Mouse (Mus musculus) limb, embryonic 15.5 days (tissue): ENCODE results near the gene Ints5. TPM values are rescaled to one million over a fixed set of nuclear protein-coding genes. Genes with fewer than 3 reads are reported as not detected.
"Not testable (repeated sequence)": the region's sequence is repeated elsewhere in the genome, so short reads cannot be mapped to it uniquely, and the experiment has no call there.

Experiments used
- ATAC-seq: fragments of 200-750 bp; cut with Nextera tagmentation; 2 replicates; pipeline ENCODE4 v1.8.0; 2017; ENCODE audit warnings: low read depth, moderate TSS enrichment; ENCODE audit not compliant: insufficient number of reproducible peaks, low FRiP score, low TSS enrichment
- H3K27ac ChIP-seq: fragments of 300-500 bp; sonication (generic); 2 replicates; pipeline ENCODE4 v1.5.1; 2015; ENCODE audit warnings: moderate library complexity, mild to moderate bottlenecking, inconsistent platforms
- H3K27me3 ChIP-seq: fragments of 300-500 bp; sonication (generic); 2 replicates; pipeline ENCODE4 v1.6.1; 2015; ENCODE audit warnings: inconsistent platforms
- H3K36me3 ChIP-seq: fragments of 300-500 bp; sonication (generic); 2 replicates; pipeline ENCODE4 v1.6.1; 2015; ENCODE audit warnings: inconsistent platforms
- H3K4me1 ChIP-seq: fragments of 300-500 bp; sonication (generic); 2 replicates; pipeline ENCODE4 v1.6.1; 2015; ENCODE audit warnings: inconsistent platforms
- H3K4me2 ChIP-seq: fragments of 300-500 bp; sonication (generic); 2 replicates; pipeline ENCODE4 v1.6.1; 2015; ENCODE audit warnings: mild to moderate bottlenecking, inconsistent platforms
- H3K4me3 ChIP-seq: fragments of 300-500 bp; sonication (generic); 2 replicates; pipeline ENCODE4 v1.5.1; 2015; ENCODE audit warnings: mild to moderate bottlenecking, inconsistent platforms
- H3K9ac ChIP-seq: fragments of 300-500 bp; sonication (generic); 2 replicates; pipeline ENCODE4 v1.6.1; 2015; ENCODE audit warnings: inconsistent platforms
- H3K9me3 ChIP-seq: fragments of 300-500 bp; sonication (generic); 2 replicates; pipeline ENCODE4 v1.6.1; 2016; ENCODE audit warnings: inconsistent platforms
- WGBS: fragments of 180-500 bp; shearing (Covaris S2); methylation state at CpG from one replicate; pipeline ENCODE4 v1.1.7; 2015; 5-methylcytosine and 5-hydroxymethylcytosine counted together
- polyA plus RNA-seq: library from polyadenylated mRNA; unstranded; fragments of >200 nt; fragmentation: Nextera tagmentation; extraction: Ambion mirVana; gene quantifications from 2 replicates; pipeline ENCODE4 v1.2.1, GENCODE M21; 2015

Ints5 gene
- polyA plus RNA-seq, 1 experiment from 2014 or later: 42.0 TPM

DNA sequence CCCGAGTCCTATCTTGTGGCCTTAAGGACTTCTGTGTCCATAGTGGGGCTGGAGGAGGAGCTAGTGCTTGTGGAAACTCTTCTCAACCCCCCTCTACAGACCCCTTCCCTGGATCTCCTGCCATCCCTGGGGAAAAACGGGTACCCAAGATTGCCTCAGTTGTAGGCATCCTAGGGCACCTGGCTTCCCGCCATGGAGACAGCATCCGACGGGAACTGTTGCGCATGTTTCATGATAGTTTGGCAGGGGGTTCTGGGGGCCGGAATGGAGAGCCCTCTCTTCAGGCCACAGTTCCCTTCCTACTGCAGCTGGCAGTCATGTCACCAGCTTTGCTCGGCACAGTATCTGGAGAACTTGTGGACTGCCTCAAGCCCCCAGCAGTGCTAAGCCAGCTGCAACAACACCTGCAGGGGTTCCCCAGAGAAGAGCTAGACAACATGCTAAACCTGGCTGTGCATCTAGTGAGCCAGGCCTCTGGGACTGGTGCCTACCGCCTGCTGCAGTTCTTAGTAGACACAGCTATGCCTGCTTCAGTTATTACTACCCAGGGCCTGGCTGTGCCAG is 2.7 kb downstream of the Ints5 start:
- H3K4me1 ChIP-seq: peaks cover 39% of the 10 kb centered on the region
- no peaks in the 10 kb centered on the region for H3K27me3 ChIP-seq
- no peak overlapping the region for H3K4me2 ChIP-seq
- ATAC-seq: no peak
- H3K36me3 ChIP-seq: peaks cover 30% of the 10 kb centered on the region
- H3K4me3 ChIP-seq: no peak overlapping the region
- no peak overlapping the region for H3K9ac ChIP-seq
- 85% methylated on average over 9 of the region's 9 CpGs for WGBS
- no peak overlapping the region for H3K27ac ChIP-seq
- H3K9me3 ChIP-seq: no peaks in the 10 kb centered on the region

DNA sequence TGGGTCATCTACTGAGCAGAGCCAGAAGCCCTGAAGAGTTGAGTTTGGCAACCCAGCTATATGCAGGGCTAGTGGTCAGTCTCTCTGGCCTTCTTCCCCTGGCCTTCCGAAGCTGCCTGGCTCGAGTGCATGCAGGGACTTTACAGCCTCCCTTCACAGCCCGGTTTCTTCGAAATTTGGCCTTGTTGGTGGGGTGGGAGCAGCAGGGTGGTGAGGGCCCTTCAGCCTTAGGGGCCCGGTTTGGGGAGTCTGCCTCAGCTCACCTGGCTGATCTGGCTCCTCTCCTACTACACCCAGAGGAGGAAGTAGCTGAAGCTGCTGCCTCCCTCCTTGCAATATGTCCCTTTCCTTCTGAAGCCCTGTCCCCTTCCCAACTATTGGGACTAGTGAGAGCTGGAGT is 3.4 kb downstream of the Ints5 start:
- 74% methylated on average over 5 of the region's 5 CpGs for WGBS
- not testable (repeated sequence) for H3K4me2 ChIP-seq, H3K27ac ChIP-seq, H3K9me3 ChIP-seq, H3K4me3 ChIP-seq, H3K27me3 ChIP-seq, ATAC-seq, H3K9ac ChIP-seq
- peaks cover 39% of the 10 kb centered on the region for H3K4me1 ChIP-seq
- H3K36me3 ChIP-seq: peaks cover 23% of the 10 kb centered on the region

DNA sequence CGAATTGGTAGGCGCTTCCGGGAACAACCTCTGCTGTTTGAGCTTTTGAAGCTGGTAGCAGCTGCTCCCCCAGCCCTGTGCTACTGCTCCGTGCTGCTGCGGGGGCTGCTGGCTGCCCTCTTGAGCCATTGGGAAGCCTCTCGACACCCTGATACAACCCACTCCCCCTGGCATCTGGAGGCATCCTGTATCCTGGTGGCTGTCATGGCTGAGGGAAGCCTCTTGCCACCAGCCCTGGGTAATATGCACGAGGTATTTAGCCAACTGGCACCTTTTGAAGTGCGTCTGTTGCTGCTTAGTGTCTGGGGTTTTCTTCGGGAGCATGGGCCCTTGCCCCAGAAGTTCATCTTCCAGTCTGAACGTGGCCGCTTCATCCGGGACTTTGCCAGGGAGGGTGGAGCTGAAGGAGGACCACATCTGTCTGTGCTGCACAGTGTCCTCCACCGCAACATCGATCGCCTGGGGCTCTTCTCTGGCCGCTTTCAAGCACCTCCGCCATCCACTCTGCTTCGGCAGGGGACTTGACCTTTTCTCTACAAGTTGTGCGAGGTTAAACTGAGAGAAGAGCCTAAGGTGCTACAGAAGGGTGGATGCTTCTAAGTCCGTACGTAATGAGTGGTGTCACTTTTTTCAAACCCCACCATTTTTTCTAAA is 4.5 kb downstream of the Ints5 start:
- WGBS: 15% methylated on average over 21 of the region's 21 CpGs
- peak overlapping the region; percentile 64 for H3K4me2 ChIP-seq

DNA sequence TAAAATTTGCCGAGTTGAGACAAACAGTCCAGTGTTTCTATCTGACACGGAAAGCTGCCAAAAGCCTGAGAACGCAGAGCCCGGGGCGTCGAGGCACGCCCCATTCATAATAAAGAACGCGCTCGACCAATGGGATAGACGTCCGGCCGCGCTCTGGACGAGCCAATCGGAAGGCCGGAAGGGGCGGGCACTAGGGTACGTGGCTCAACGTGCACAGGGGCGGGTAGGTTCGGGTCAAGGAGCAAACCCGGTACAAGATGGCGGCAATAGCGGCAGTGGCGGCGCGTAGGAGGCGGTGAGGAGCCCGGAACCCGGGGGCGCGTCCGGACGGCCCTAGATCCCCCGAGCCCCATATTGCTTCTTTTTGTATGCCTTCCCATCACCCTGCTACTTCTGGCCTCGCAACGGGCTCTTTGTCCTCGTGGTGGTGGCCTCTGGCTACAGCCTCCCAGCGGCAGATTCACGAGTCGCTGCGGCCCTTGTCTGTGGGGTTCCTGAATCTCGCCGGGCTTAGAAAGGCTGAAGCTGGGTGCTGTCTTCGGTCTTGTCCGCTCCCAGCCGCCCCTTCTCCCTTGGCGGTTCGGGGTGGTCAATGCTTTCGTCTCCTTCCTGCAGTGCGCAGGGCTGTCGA is 5.2 kb downstream of the Ints5 start, which contains the start of gene Ganab:
Gene Ganab, plus strand, starts transcription at position 207 of the 631 bp plus-strand sequence.
- Histone ChIP-seq H3K9me3 (no peaks in the 10 kb centered on the region), H3K4me2 (peak within 1 kb of the TSS; percentile 64), H3K9ac (peak within 1 kb of the TSS; percentile 93), H3K4me1 (peaks cover 37% of the 10 kb centered on the region), H3K27ac (peak within 1 kb of the TSS; percentile 91), H3K27me3 (no peaks in the 10 kb centered on the region), H3K36me3 (peaks cover 33% of the 10 kb centered on the region), H3K4me3 (peak within 1 kb of the TSS; percentile 91)
- ATAC-seq: peak; percentile 98
- under 1% methylated on average over 53 of the region's 53 CpGs for WGBS

More for the DNA sequence above, 4.5 kb downstream of the Ints5 start:
- Histone ChIP-seq H3K9ac (peak overlapping the region; percentile 33), H3K27ac (peak overlapping the region; percentile 91), H3K4me3 (peak overlapping the region; percentile 91), H3K4me1 (peaks cover 39% of the 10 kb centered on the region), H3K36me3 (peaks cover 28% of the 10 kb centered on the region)
- ATAC-seq, H3K9me3 ChIP-seq, H3K27me3 ChIP-seq: not testable (repeated sequence)

DNA sequence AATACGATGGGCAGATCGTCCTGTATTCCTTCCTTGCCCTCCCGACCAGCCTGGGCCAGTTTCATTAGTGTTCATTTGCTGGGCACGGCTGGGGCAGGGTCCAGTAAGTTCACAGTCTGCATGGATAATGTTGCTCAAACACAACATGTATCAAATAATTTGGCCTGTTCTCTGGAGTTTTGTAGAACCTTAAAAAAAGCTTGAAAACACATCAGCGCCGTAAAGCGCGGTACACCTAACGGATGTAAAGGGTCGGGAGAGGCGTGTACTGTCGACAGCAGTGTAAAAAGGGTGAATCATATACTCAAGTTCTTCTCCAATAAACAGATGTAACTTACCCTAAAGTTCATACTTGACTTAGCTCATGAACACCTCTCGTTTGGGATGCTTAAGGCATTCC is 5.8 kb downstream of the Ints5 start:
- Histone ChIP-seq H3K9ac (peak overlapping the region; percentile 93), H3K4me3 (peak overlapping the region; percentile 91), H3K36me3 (peaks cover 39% of the 10 kb centered on the region), H3K27ac (peak overlapping the region; percentile 88), H3K9me3 (no peaks in the 10 kb centered on the region), H3K27me3 (no peaks in the 10 kb centered on the region), H3K4me2 (peak overlapping the region; percentile 64), H3K4me1 (peaks cover 34% of the 10 kb centered on the region)
- ATAC-seq: no peak
- 6% methylated on average over 13 of the region's 13 CpGs for WGBS

DNA sequence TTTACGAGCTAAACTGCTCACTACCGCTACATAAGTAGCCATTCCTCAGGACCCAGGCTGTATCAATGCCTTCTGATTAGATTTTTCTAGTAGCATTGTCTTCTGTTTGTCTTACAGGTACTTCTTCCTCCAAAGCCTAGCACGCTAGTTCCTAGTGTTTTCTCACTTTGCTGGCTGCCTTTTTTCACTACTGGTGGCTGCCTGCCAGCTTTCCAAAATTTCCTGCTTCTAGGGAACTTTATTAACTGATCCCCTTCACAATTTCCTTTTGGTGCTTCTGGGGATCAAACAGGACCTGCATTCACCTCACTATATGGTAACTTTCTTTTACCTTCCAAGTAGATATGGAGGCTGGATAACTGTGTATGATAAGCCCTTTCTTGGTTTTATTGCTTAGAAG is 6.3 kb downstream of the Ints5 start:
- Histone ChIP-seq H3K36me3 (peaks cover 43% of the 10 kb centered on the region), H3K27me3 (no peaks in the 10 kb centered on the region), H3K4me2 (peak overlapping the region; percentile 64), H3K9ac (peak overlapping the region; percentile 93; the same call in 1 of the 2 replicates), H3K27ac (no peak overlapping the region), H3K9me3 (no peaks in the 10 kb centered on the region), H3K4me3 (peak overlapping the region; percentile 91), H3K4me1 (peaks cover 30% of the 10 kb centered on the region)
- no peak for ATAC-seq
- 29% methylated on average over 3 of the region's 3 CpGs for WGBS

DNA sequence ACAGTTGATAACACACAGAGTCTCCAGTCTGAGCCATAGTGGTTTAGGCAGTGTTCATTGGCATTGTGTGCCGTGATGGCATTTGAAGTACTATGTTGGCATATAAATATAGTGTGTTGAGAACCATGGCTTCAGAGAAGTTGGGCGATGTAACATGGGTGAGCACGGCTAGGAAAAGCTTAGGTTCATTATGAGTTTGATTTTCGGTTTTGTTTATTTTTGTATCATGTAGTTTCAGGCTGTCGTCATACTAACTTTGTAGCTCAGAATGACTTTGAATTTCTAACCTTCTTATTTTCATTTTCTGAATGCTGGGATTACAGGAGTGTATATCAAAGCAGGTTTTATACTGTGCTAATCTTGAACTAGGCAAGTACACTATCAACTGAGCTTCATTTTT is 10.6 kb downstream of the Ints5 start:
- peaks cover 8% of the 10 kb centered on the region for H3K4me1 ChIP-seq
- H3K9ac ChIP-seq: no peak overlapping the region
- ATAC-seq: no peak
- no peaks in the 10 kb centered on the region for H3K9me3 ChIP-seq
- 94% methylated on average over 5 of the region's 5 CpGs for WGBS
- no peak overlapping the region for H3K4me3 ChIP-seq
- H3K27ac ChIP-seq: no peak overlapping the region
- no peaks in the 10 kb centered on the region for H3K27me3 ChIP-seq
- H3K36me3 ChIP-seq: peaks cover 62% of the 10 kb centered on the region
- H3K4me2 ChIP-seq: no peak overlapping the region

DNA sequence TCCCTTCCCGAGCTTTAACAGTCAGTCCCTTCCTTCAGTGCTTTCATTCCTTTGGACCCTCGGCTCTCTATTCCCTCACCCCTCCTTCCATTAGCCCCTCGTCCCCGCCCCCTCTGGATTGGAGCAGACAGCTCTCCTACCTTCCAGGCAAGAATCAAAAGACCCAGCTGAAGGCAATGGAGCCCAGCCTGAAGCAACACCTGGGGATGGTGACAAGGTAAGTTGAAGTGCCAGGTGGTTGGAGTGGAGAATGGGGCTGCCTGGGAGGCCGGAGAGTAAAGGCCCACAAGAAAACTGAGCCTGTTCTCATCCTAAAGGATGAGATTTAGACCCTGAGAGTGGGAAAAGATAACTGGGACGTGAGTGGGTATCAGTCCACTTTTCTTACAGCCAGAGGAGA is 15.7 kb downstream of the Ints5 start:
- Histone ChIP-seq H3K4me3 (no peak overlapping the region), H3K4me2 (no peak overlapping the region), H3K27me3 (no peaks in the 10 kb centered on the region), H3K36me3 (peaks cover 95% of the 10 kb centered on the region), H3K4me1 (no peaks in the 10 kb centered on the region), H3K9me3 (no peaks in the 10 kb centered on the region), H3K9ac (no peak overlapping the region), H3K27ac (no peak overlapping the region)
- WGBS: 92% methylated on average over 6 of the region's 6 CpGs
- ATAC-seq: no peak

DNA sequence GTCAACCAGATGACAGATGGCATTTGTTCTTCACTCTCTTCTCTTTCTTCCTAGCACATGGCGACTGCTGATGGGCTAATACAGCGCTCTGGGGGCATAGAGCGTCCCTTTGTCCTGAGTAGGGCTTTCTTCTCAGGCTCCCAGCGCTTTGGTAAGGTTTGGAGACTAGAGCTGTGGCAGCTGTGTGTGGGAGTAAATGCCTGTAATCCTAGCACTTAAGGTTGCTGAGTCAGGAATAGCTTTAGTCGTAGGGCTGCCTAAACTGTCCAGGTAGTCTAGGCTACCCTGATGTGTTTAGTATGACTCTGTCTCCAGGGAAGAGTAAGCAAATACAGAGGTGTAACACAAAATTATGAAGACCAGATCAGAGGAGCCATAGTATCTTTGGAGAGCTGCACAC is 19.0 kb downstream of the Ints5 start:
- Histone ChIP-seq H3K4me2 (no peak overlapping the region), H3K27me3 (no peaks in the 10 kb centered on the region), H3K4me1 (no peaks in the 10 kb centered on the region), H3K4me3 (no peak overlapping the region), H3K9me3 (no peaks in the 10 kb centered on the region), H3K36me3 (peaks cover 100% of the 10 kb centered on the region), H3K9ac (no peak overlapping the region), H3K27ac (no peak overlapping the region)
- ATAC-seq: no peak
- 96% methylated on average over 5 of the region's 5 CpGs for WGBS

DNA sequence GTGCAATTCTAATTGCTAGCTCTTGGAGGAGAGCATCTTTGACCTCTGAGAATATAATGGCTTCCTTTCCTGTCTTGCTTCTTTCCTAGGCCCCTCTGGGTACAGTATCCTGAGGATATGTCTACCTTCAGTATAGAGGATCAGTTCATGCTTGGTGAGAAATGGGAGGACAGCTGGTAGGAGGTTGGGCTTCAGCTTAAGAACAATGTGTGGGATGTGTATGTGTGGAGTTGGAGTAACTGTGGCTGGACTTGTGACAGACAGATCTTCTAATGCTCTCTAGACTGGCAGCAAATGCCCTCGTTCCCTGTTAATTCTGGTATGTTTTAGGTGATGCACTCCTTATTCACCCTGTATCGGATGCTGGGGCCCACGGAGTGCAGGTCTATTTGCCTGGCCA is 21.4 kb downstream of the Ints5 start:
- no peaks in the 10 kb centered on the region for H3K27me3 ChIP-seq
- H3K4me1 ChIP-seq: no peaks in the 10 kb centered on the region
- 92% methylated on average over 3 of the region's 3 CpGs for WGBS
- H3K9ac ChIP-seq: no peak overlapping the region
- no peak overlapping the region for H3K27ac ChIP-seq
- peaks cover 79% of the 10 kb centered on the region for H3K36me3 ChIP-seq
- no peaks in the 10 kb centered on the region for H3K9me3 ChIP-seq
- H3K4me2 ChIP-seq: no peak overlapping the region
- ATAC-seq: no peak
- H3K4me3 ChIP-seq: no peak overlapping the region

DNA sequence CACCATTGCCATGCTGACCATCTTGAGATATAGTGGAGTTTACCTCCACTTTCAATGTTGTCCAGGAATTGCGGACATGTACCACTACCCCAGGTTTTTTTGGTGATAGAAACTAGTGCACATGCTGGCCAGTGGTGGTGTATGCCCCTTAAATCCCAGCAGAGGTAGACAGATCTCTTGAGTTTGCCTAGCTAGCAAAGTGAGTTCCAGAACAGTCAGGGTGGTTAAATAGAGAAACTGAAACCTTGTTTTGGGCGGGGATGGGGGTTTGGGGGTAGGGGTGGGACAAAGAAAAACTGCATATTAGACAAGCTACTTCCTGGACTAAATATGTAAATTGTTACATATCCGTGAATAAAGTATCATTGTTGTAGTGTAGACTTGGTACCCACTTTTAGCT is 26.2 kb downstream of the Ints5 start:
- no peak for ATAC-seq
- H3K4me3 ChIP-seq: no peak overlapping the region
- no peak overlapping the region for H3K9ac ChIP-seq
- no peaks in the 10 kb centered on the region for H3K9me3 ChIP-seq
- H3K4me1 ChIP-seq: peaks cover 13% of the 10 kb centered on the region
- H3K4me2 ChIP-seq: no peak overlapping the region
- H3K27ac ChIP-seq: no peak overlapping the region
- peaks cover 39% of the 10 kb centered on the region for H3K36me3 ChIP-seq
- WGBS: 89% methylated on average over 3 of the region's 3 CpGs
- no peaks in the 10 kb centered on the region for H3K27me3 ChIP-seq

DNA sequence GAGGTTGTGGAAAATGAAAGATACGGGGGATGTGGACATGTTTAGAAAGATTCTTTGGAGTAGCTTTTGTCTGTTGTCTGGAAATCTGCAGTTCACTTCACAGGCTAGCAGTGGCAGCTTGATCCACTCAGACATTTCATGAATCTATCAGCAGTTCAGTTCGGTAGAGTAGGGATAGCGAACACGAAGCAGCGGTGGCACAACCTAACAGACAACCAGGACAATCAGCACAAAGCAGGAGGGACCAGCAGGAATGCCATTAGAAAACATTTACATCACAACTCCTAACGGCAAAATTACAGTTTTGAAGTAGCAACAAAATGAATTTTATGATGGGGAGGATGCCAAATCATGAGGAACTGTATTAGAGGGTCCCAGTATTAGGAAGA is 26.9 kb downstream of the Ints5 start:
- Histone ChIP-seq H3K27me3 (no peaks in the 10 kb centered on the region), H3K9ac (no peak overlapping the region; the same call in 1 of the 2 replicates), H3K4me2 (peak overlapping the region; percentile 59), H3K4me3 (peak overlapping the region; percentile 76), H3K9me3 (no peaks in the 10 kb centered on the region), H3K4me1 (peaks cover 13% of the 10 kb centered on the region), H3K27ac (peak overlapping the region; percentile 91), H3K36me3 (peaks cover 32% of the 10 kb centered on the region)
- 61% methylated on average over 6 of the region's 6 CpGs for WGBS
- no peak for ATAC-seq
